Mouse (Mus musculus): ENCODE results near the gene Adgrl2.

Adgrl2 gene

GRCm38 (mm10) chr3:148819323-148820046 is 170.9 kb downstream of the Adgrl2 start:
- no peak for DNase-seq (ENCODE audit: low spot score)

DNA sequence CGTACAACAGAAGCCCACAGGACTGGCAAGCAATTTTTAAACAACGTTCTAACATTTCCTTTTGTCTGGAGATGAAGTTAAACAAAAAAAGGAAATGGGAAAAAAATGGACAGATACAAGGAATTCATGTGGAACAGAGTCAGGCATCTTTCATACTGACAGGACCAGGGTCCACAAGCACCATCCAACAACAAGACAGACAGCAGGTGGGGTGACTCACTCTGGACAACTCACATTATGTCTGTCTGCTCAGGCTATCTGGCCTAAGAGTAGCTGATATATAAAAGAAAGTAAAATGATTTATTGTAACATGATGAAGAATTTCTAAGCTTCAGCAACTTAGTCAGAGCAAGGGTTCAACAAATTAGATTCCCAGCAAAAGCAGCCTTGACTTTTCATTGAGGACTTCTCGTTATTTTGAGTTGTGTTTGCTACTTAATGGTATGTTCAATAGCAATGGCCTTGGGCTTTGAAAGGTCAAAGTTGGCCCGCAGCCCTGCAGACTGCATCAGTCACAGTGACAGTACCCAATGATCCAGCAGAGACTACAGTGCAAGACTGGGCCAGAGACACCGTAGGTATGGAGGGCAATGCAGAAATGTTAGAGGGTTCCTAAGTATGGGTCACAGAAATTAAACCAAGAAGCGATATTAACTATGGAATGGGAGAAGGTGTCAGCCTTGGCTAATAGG is 171.8 kb downstream of the Adgrl2 start:
- DNase-seq (ENCODE audit: low spot score): no peak

DNA sequence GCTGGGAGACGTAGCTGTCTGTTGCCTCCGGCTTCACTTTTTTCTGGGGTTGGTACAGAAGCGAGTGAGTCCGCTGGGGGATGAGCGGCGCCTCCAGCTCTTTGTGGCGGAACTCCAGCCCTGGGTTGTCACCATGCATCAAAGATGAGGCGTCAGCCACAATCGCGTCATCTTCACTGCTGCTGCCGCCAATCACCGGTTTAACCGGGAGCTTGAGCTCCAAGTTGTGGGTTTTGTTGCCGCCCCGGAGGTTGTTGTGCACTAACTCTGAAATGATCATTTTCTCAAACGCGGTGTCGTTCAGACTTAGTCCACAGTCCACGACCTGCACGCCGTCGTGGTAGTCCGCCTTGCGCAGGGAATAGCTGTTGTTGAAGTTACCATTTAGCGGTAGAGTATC is 172.9 kb downstream of the Adgrl2 start:
- DNase-seq (ENCODE audit: low spot score): no peak

DNA sequence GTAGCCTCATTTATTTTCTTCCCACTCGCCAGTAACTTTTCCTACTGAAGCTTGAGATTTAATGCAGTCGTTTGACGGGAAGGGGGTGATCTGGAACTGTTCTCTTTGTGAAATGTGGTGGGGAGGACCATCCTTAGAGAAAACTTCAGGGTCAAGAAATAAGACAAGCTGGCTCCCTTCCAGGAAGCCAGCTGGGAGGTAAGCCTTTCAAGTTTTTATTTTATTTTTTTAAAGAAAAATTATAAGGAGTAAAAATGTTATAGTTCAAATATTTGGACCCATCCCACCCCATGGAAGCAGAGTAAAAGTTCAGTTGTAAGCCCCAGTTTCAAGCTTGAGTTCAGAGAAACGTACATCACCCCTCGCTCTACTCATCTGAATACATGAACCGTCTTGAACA is 177.2 kb downstream of the Adgrl2 start:
- DNase-seq (ENCODE audit: low spot score): no peak

DNA sequence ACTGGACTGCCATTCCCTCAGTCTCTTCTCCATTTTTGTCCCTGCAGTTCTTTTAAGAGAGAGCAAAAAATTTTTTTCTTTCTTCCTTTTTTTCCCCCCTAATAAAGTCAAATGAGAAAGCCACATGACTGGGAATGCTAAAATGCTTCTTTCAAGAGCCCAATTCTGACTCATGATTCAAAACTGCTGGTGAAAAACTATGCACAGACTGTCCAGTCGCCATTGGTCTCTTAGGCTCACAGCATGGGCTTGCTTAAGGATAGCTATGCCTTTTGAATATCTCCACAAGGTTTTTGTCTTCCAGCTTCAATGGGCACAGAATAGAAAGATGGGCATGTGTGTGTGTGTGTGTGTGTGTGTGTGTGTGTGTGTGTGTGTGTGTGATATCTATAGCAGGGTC is 178.3 kb downstream of the Adgrl2 start:
- DNase-seq (ENCODE audit: low spot score): no peak

DNA sequence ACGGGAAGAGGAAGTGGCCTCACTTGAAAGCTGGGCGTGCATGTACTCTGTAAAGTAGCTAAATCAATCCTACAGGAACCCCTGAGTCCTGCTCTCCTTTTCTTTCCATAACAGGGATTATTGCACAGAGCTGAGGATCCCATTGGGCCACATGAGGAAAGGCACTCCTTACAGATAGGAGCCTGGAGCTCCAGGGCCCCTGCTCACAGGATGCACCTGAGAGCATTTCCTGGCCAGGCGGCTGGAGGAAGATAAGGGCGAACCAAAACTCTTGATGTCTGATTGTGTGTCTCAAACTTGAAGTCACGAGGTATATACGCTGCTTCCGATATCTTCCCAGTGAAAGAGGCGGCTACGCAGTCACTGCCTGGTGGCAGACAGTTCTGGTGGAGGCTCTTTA is 183.4 kb downstream of the Adgrl2 start:
- DNase-seq (ENCODE audit: low spot score): no peak

- no peak for DNase-seq (ENCODE audit: low spot score)
Measured at GRCm38 (mm10) chr3:148793286-148793913, 197.0 kb downstream of the Adgrl2 start.

DNA sequence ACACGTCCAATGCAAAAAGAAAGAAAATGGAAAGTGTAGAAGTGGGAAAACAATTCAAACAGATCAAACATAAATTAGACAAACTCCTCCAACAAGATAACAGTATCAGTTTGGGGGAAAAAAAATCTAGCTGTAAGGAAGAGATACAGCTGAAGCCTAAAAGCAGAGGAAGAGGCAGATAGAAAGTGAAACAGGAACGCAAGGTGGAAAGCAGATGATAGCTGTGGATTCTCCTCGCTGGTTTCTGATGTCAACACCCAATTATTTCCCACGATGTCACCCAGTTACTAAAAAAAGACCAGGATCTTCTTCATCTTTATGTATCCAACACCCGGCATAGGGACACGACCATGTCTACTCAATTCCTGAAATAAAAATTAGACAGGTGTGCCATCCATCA is 220.0 kb downstream of the Adgrl2 start:
- DNase-seq (ENCODE audit: low spot score): no peak
